Mouse (Mus musculus): ENCODE measurements at regions not wholly inside any gene's neighbourhood (a gene's known extent, or its start where the extent isn't known, plus 50 kb on each side); places are given as distances from the start of the nearest gene placed in this dataset.

- TF ChIP-seq CTCF (IDR thresholded peaks at IDR 0.05; ENCODE audit: low read depth) = no peak
- Histone ChIP-seq H3K27ac (no peak overlapping the region), H3K27me3 (ENCODE audit: insufficient read depth, low read length) (no peaks in the 10 kb centered on the region), H3K4me1 (ENCODE audit: insufficient read depth, low read length) (no peaks in the 10 kb centered on the region), H3K9ac (replicated peaks; ENCODE audit: low read length) (no peak overlapping the region), H3K4me2 (ENCODE audit: low read depth, low read length) (no peak overlapping the region), H3K4me3 (ENCODE audit: low read length) (no peak overlapping the region), H3K36me3 (ENCODE audit: insufficient read depth, low read length) (no peaks in the 10 kb centered on the region), H3K9me3 (ENCODE audit: low read length) (no peaks in the 10 kb centered on the region)
- DNase-seq (ENCODE audit: low spot score) = no peak
- ATAC-seq = no peak
- 91% methylated on average over 4 of the region's 4 CpGs for WGBS
Measured at GRCm38 (mm10) chr14:102898445-102898844, 84.0 kb downstream of the Kctd12 start.

GRCm38 (mm10) chr14:102897039-102897438 is 85.4 kb downstream of the Kctd12 start:
- Histone ChIP-seq H3K4me2 (ENCODE audit: low read depth, low read length) (no peak overlapping the region), H3K4me3 (ENCODE audit: low read length) (no peak overlapping the region), H3K36me3 (ENCODE audit: insufficient read depth, low read length) (no peaks in the 10 kb centered on the region), H3K27me3 (ENCODE audit: insufficient read depth, low read length) (no peaks in the 10 kb centered on the region), H3K9me3 (ENCODE audit: low read length) (no peaks in the 10 kb centered on the region), H3K9ac (replicated peaks; ENCODE audit: low read length) (no peak overlapping the region), H3K4me1 (ENCODE audit: insufficient read depth, low read length) (no peaks in the 10 kb centered on the region), H3K27ac (no peak overlapping the region)
- TF ChIP-seq CTCF (IDR thresholded peaks at IDR 0.05; ENCODE audit: low read depth) = no peak
- WGBS = 93% methylated on average over 1 of the region's 1 CpGs
- no peak for ATAC-seq
- no peak for DNase-seq (ENCODE audit: low spot score)

GRCm38 (mm10) chr14:102896527-102896926 is 85.9 kb downstream of the Kctd12 start:
- ATAC-seq (no peak), DNase-seq (ENCODE audit: low spot score) (no peak)
- Histone ChIP-seq H3K4me1 (ENCODE audit: insufficient read depth, low read length) (no peaks in the 10 kb centered on the region), H3K27me3 (ENCODE audit: insufficient read depth, low read length) (no peaks in the 10 kb centered on the region), H3K9me3 (ENCODE audit: low read length) (no peaks in the 10 kb centered on the region), H3K36me3 (ENCODE audit: insufficient read depth, low read length) (no peaks in the 10 kb centered on the region), H3K4me3 (ENCODE audit: low read length) (no peak overlapping the region), H3K27ac (no peak overlapping the region), H3K4me2 (ENCODE audit: low read depth, low read length) (no peak overlapping the region), H3K9ac (replicated peaks; ENCODE audit: low read length) (no peak overlapping the region)
- no peak for TF ChIP-seq CTCF (IDR thresholded peaks at IDR 0.05; ENCODE audit: low read depth)
- 82% methylated on average over 3 of the region's 3 CpGs for WGBS

- no peak for DNase-seq (ENCODE audit: low spot score)
- no peaks in the 10 kb centered on the region for H3K27me3 ChIP-seq (ENCODE audit: insufficient read depth, low read length)
- no peak for ATAC-seq
- no peak overlapping the region for H3K4me3 ChIP-seq (ENCODE audit: low read length)
- TF ChIP-seq CTCF (IDR thresholded peaks at IDR 0.05; ENCODE audit: low read depth) = no peak
- H3K36me3 ChIP-seq (ENCODE audit: insufficient read depth, low read length) = no peaks in the 10 kb centered on the region
- H3K9ac ChIP-seq (replicated peaks; ENCODE audit: low read length) = no peak overlapping the region
- H3K27ac ChIP-seq = no peak overlapping the region
- H3K9me3 ChIP-seq (ENCODE audit: low read length) = no peaks in the 10 kb centered on the region
- 82% methylated on average over 7 of the region's 7 CpGs for WGBS
- no peak overlapping the region for H3K4me2 ChIP-seq (ENCODE audit: low read depth, low read length)
- no peaks in the 10 kb centered on the region for H3K4me1 ChIP-seq (ENCODE audit: insufficient read depth, low read length)
Measured at GRCm38 (mm10) chr14:102893241-102893640, 89.2 kb downstream of the Kctd12 start.

GRCm38 (mm10) chr14:102891552-102891951 is 90.9 kb downstream of the Kctd12 start:
- Histone ChIP-seq H3K4me3 (ENCODE audit: low read length) (no peak overlapping the region), H3K4me2 (ENCODE audit: low read depth, low read length) (no peak overlapping the region), H3K9ac (replicated peaks; ENCODE audit: low read length) (no peak overlapping the region), H3K27me3 (ENCODE audit: insufficient read depth, low read length) (no peaks in the 10 kb centered on the region), H3K9me3 (ENCODE audit: low read length) (no peaks in the 10 kb centered on the region), H3K36me3 (ENCODE audit: insufficient read depth, low read length) (no peaks in the 10 kb centered on the region), H3K27ac (no peak overlapping the region), H3K4me1 (ENCODE audit: insufficient read depth, low read length) (no peaks in the 10 kb centered on the region)
- TF ChIP-seq CTCF (IDR thresholded peaks at IDR 0.05; ENCODE audit: low read depth) = no peak
- DNase-seq (ENCODE audit: low spot score) = no peak
- 62% methylated on average over 4 of the region's 4 CpGs for WGBS
- ATAC-seq = no peak

GRCm38 (mm10) chr14:102885240-102885598 is 97.2 kb downstream of the Kctd12 start:
- Histone ChIP-seq H3K27me3 (ENCODE audit: insufficient read depth, low read length) (no peaks in the 10 kb centered on the region), H3K4me1 (ENCODE audit: insufficient read depth, low read length) (no peaks in the 10 kb centered on the region), H3K27ac (no peak overlapping the region), H3K4me2 (ENCODE audit: low read depth, low read length) (no peak overlapping the region), H3K9ac (replicated peaks; ENCODE audit: low read length) (no peak overlapping the region), H3K4me3 (ENCODE audit: low read length) (no peak overlapping the region), H3K9me3 (ENCODE audit: low read length) (no peaks in the 10 kb centered on the region), H3K36me3 (ENCODE audit: insufficient read depth, low read length) (no peaks in the 10 kb centered on the region)
- ATAC-seq (no peak), DNase-seq (ENCODE audit: low spot score) (no peak)
- WGBS = 81% methylated on average over 2 of the region's 2 CpGs
- no peak for TF ChIP-seq CTCF (IDR thresholded peaks at IDR 0.05; ENCODE audit: low read depth)

- Histone ChIP-seq H3K4me1 (ENCODE audit: insufficient read depth, low read length) (no peaks in the 10 kb centered on the region), H3K4me3 (ENCODE audit: low read length) (no peak overlapping the region), H3K9me3 (ENCODE audit: low read length) (no peaks in the 10 kb centered on the region), H3K27me3 (ENCODE audit: insufficient read depth, low read length) (no peaks in the 10 kb centered on the region), H3K9ac (replicated peaks; ENCODE audit: low read length) (no peak overlapping the region), H3K36me3 (ENCODE audit: insufficient read depth, low read length) (no peaks in the 10 kb centered on the region), H3K27ac (no peak overlapping the region), H3K4me2 (ENCODE audit: low read depth, low read length) (no peak overlapping the region)
- ATAC-seq (no peak), DNase-seq (ENCODE audit: low spot score) (no peak)
- WGBS = 89% methylated on average over 10 of the region's 10 CpGs
- TF ChIP-seq CTCF (IDR thresholded peaks at IDR 0.05; ENCODE audit: low read depth) = no peak
Measured at GRCm38 (mm10) chr14:102884539-102885239, 97.7 kb downstream of the Kctd12 start.

Data from hindbrain, postnatal 0 days (tissue).